Mouse (Mus musculus) adrenal gland, adult 2 months (tissue): ENCODE measurements at regions not wholly inside any gene's neighbourhood (a gene's known extent, or its start where the extent isn't known, plus 50 kb on each side); places are given as distances from the start of the nearest gene placed in this dataset.

Experiments
- DNase-seq: peaks from one replicate; pipeline ENCODE4 v3.0.0; 2021

- DNase-seq, result no peak
Observed at GRCm38 (mm10) chr3:43923497-43923896, 1454.7 kb upstream of the Pcdh10 start.

- DNase-seq, result peak; percentile 6
Observed at GRCm38 (mm10) chr3:43945780-43946179, 1432.4 kb upstream of the Pcdh10 start.
